Mouse (Mus musculus): ENCODE results near the gene Snx10.
"Not testable (repeated sequence)": the region's sequence is repeated elsewhere in the genome, so short reads cannot be mapped to it uniquely, and the experiment has no call there.

Gene Snx10

GRCm38 (mm10) chr6:51523807-51524320 lies at the start of gene Snx10:
Snx10 (plus strand) TSS chr6:51523901.
- DNase-seq (ENCODE audit: low read depth) = peak; percentile 46

GRCm38 (mm10) chr6:51479136-51479731 lies 44.5 kb upstream of the Snx10 start:
- no peak for DNase-seq (ENCODE audit: low read depth)

- no peak for DNase-seq (ENCODE audit: low read depth)
Measured at GRCm38 (mm10) chr6:51481548-51481947, 42.2 kb upstream of the Snx10 start.

GRCm38 (mm10) chr6:51483861-51484260 lies 39.8 kb upstream of the Snx10 start:
- no peak for DNase-seq (ENCODE audit: low read depth)

GRCm38 (mm10) chr6:51484556-51484955 lies 39.1 kb upstream of the Snx10 start:
- not testable (repeated sequence) for DNase-seq (ENCODE audit: low read depth)

- no peak for DNase-seq (ENCODE audit: low read depth)
Measured at GRCm38 (mm10) chr6:51485646-51486045, 38.1 kb upstream of the Snx10 start.

- DNase-seq (ENCODE audit: low read depth) = no peak
Measured at GRCm38 (mm10) chr6:51486076-51486710, 37.5 kb upstream of the Snx10 start.

GRCm38 (mm10) chr6:51486731-51487130 lies 37.0 kb upstream of the Snx10 start:
- no peak for DNase-seq (ENCODE audit: low read depth)

GRCm38 (mm10) chr6:51489787-51490186 lies 33.9 kb upstream of the Snx10 start:
- DNase-seq (ENCODE audit: low read depth) = no peak

GRCm38 (mm10) chr6:51497321-51498111 lies 26.2 kb upstream of the Snx10 start:
- DNase-seq (ENCODE audit: low read depth) = no peak

GRCm38 (mm10) chr6:51505671-51506070 lies 18.0 kb upstream of the Snx10 start:
- DNase-seq (ENCODE audit: low read depth) = no peak

- DNase-seq (ENCODE audit: low read depth) = no peak
Measured at GRCm38 (mm10) chr6:51507556-51507955, 16.1 kb upstream of the Snx10 start.

- DNase-seq (ENCODE audit: low read depth) = peak; percentile 96
Measured at GRCm38 (mm10) chr6:51508750-51509648, 14.7 kb upstream of the Snx10 start.

- DNase-seq (ENCODE audit: low read depth) = peak; percentile 88
Measured at GRCm38 (mm10) chr6:51510094-51510493, 13.6 kb upstream of the Snx10 start.

- DNase-seq (ENCODE audit: low read depth) = no peak
Measured at GRCm38 (mm10) chr6:51510946-51511345, 12.8 kb upstream of the Snx10 start.

- DNase-seq (ENCODE audit: low read depth) = no peak
Measured at GRCm38 (mm10) chr6:51513745-51514144, 10.0 kb upstream of the Snx10 start.

- DNase-seq (ENCODE audit: low read depth) = no peak
Measured at GRCm38 (mm10) chr6:51514860-51515259, 8.8 kb upstream of the Snx10 start.

GRCm38 (mm10) chr6:51523310-51523709 lies 391 bp upstream of the Snx10 start:
- no peak for DNase-seq (ENCODE audit: low read depth)

- DNase-seq (ENCODE audit: low read depth) = peak; percentile 38
Measured at GRCm38 (mm10) chr6:51524321-51524931, 725 bp downstream of the Snx10 start.

GRCm38 (mm10) chr6:51525001-51525400 lies 1.3 kb downstream of the Snx10 start:
- peak; percentile 27 for DNase-seq (ENCODE audit: low read depth)

- no peak for DNase-seq (ENCODE audit: low read depth)
Measured at GRCm38 (mm10) chr6:51529457-51529856, 5.8 kb downstream of the Snx10 start.

All from naive thymus-derived CD4-positive, alpha-beta T cell, adult 2 months (primary cell).